Mouse (Mus musculus): ENCODE data around the gene Nt5c3b.

DNA sequence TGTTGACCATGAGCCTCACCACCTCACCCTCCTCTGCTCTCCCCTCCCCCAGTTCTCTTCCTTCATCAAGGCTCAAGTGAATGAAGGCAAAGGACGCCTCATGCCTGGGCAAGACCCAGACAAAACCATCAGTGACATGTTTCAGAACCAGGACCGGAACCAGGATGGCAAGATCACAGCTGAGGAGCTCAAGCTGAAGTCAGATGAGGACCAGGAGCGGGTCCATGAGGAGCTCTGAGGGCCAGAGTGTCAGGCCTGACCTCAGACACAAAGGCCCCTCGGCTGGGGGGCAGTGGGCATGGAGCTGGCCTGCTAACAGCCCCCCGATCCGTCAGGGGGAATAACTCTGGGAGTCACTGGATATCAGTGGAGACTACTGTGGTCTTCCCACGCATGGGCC, 17.8 kb downstream of the Nt5c3b start:
- no peak for TF ChIP-seq BHLHE40 (IDR thresholded peaks at IDR 0.05; ENCODE audit: low read depth, low read length)
- TF ChIP-seq SMC3 (IDR thresholded peaks at IDR 0.05; ENCODE audit: low read depth, low read length), result no peak
- TF ChIP-seq POLR2A (IDR thresholded peaks at IDR 0.05; ENCODE audit: low read depth, low read length), result no peak
- no peak for TF ChIP-seq NELFE (IDR thresholded peaks at IDR 0.05; ENCODE audit: low read depth, low read length)
